ENCODE assay signal across 12 mouse cellular contexts in the genomic region with DNA sequence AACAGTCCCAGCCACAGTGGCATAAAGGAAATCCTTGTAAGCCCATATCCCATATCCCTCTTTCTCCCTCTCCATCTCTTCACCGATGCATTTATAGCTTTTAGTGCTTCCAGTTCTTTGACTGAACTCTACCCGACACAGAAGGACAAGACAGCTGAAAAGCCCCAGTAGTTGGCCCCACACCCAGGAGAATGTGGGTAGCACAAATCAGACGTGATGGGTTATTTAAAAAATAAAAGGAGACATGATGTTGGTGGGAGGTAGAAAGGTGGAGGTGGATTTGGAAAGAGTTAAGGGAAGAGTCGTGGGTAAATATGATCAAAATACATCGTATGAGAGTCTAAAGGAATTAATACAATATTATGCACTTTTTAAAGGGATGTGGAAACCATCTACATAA. TPM values are rescaled to one million over a fixed set of nuclear protein-coding genes. Genes with fewer than 3 reads are reported as not detected.
"Had no signal": no experiment of that assay in that cellular context is flagged by ENCODE, and none has a peak within 500 bp of the region (broad histone marks: within the 10 kb centered on the region; RNA-seq: fewer than 3 reads in every experiment).

No protein-coding gene starts in this region.

- DNase-seq: lung, adult 2 months; lung, postnatal 14 days; lung, postnatal 36 days; retina, postnatal 1 day; right cerebral cortex, adult 18-20 months; right cerebral cortex, postnatal 25 days; right cerebral cortex, postnatal 4 days; spleen, adult 18-20 months; thymus, adult 18-20 months; thymus, postnatal 14 days; thymus, postnatal 36 days had no signal

RNA-seq across cellular contexts. Expression of gene Trim9, which starts 40.4 kb away (rescaled TPM):
- total RNA-seq: monocyte, adult 5-6 weeks had no signal
